Mouse (Mus musculus) adrenal gland, adult 18-20 months (tissue): ENCODE measurements around the gene F8. TPM values are rescaled to one million over a fixed set of nuclear protein-coding genes. Genes with fewer than 3 reads are reported as not detected.
"Not testable (repeated sequence)": the region's sequence is repeated elsewhere in the genome, so short reads cannot be mapped to it uniquely, and the experiment has no call there.

ENCODE experiments used
- DNase-seq, 2 experiments: peaks; one replicate each; pipeline ENCODE4 v3.0.0; 2021 to 2022; ENCODE audit warnings: low spot score in 2 of 2
- long read RNA-seq, 2 experiments: library from polyadenylated mRNA; stranded (forward); transcript quantifications; one replicate each; pipeline ENCODE4 v2.0.0; 2021
- total RNA-seq, 2 experiments: library from RNA; stranded (reverse); gene quantifications; 1 replicate in 1 of 2; 2 replicates in 1 of 2; pipeline ENCODE4 v1.2.3; 2021

F8 gene
- 1 to 10 TPM; 9.4 to 9.7 TPM for total RNA-seq
- long read RNA-seq, experiment 1, result 0 reads
- long read RNA-seq, experiment 2, result 0 reads

GRCm38 (mm10) chrX:75382195-75382771, at the start of gene F8, which contains the start of gene Fundc2:
F8 (minus strand) TSS chrX:75382615.
Fundc2 (plus strand) TSS chrX:75382399.
- DNase-seq, result peak; percentile 42 to 48

- DNase-seq, result peak; percentile 72 to 78
These were observed 33.7 kb upstream of the F8 start, which contains the start of the genes Cmc4, Mtcp1 and Brcc3 for GRCm38 (mm10) chrX:75415936-75416785. Cmc4 (minus strand) TSS chrX:75416584. Mtcp1 (minus strand) TSS chrX:75416588. Brcc3 (plus strand) TSS chrX:75416628.

GRCm38 (mm10) chrX:75409711-75410110, 27.3 kb upstream of the F8 start:
- DNase-seq, result no peak

- DNase-seq, result no peak
These were observed 20.9 kb upstream of the F8 start for GRCm38 (mm10) chrX:75403350-75403749.

GRCm38 (mm10) chrX:75402668-75403067, 20.3 kb upstream of the F8 start:
- DNase-seq, result no peak

- no peak for DNase-seq
These were observed 17.1 kb upstream of the F8 start for GRCm38 (mm10) chrX:75399471-75399870.

- no peak for DNase-seq
These were observed 716 bp downstream of the F8 start for GRCm38 (mm10) chrX:75381699-75382098.

GRCm38 (mm10) chrX:75381176-75381575, 1.2 kb downstream of the F8 start:
- no peak for DNase-seq

GRCm38 (mm10) chrX:75376815-75377214, 5.6 kb downstream of the F8 start:
- DNase-seq, result no peak

GRCm38 (mm10) chrX:75372666-75373425, 9.6 kb downstream of the F8 start:
- DNase-seq, result no peak

GRCm38 (mm10) chrX:75370197-75370596, 12.2 kb downstream of the F8 start:
- DNase-seq, result no peak

GRCm38 (mm10) chrX:75323556-75323955, 58.9 kb downstream of the F8 start:
- DNase-seq, result no peak

- DNase-seq, result no peak
These were observed 110.7 kb downstream of the F8 start for GRCm38 (mm10) chrX:75271676-75272075.

GRCm38 (mm10) chrX:75233603-75234376, 148.6 kb downstream of the F8 start:
- DNase-seq, result not testable (repeated sequence)

GRCm38 (mm10) chrX:75231456-75231855, 151.0 kb downstream of the F8 start:
- no peak for DNase-seq

- no peak for DNase-seq
These were observed 218.7 kb downstream of the F8 start, which contains the start of gene Smim9 for GRCm38 (mm10) chrX:75163670-75164069. Smim9 (minus strand) TSS chrX:75163770.

- peak; percentile 17 to 46 for DNase-seq
These were observed 226.7 kb downstream of the F8 start for GRCm38 (mm10) chrX:75155576-75156243.

- DNase-seq, result no peak
These were observed 230.2 kb downstream of the F8 start for GRCm38 (mm10) chrX:75152249-75152648.

- no peak for DNase-seq
These were observed 232.1 kb downstream of the F8 start for GRCm38 (mm10) chrX:75150304-75150703.

GRCm38 (mm10) chrX:75148414-75148813, 234.0 kb downstream of the F8 start:
- DNase-seq, result no peak
